Mouse (Mus musculus): ENCODE data around the gene Gm20388.

Gene Gm20388

DNA sequence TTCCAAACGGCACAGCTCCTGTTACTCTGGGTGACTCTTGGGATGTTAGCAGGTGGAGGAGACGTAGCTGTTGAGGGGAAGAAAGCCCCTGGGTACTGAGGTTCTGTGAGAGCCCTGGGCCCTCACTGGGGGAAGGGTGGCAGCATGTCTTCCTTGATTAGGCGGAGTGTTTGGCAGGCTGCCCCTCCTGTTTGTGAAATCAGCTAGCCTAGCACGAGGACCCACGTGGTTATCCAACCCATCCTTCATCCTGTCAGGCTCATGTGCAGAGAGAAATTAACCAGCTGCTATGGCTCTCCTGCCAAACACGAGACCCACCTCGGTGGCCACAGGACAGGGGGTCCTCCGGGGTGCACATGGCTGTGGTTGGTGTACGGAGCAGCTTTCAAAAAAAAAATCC lies 2195.6 kb downstream of the Gm20388 start:
- no peak for DNase-seq (ENCODE audit: low read depth, low spot score)

GRCm38 (mm10) chr8:122110240-122110866 lies 2199.7 kb downstream of the Gm20388 start:
- no peak for DNase-seq (ENCODE audit: low read depth, low spot score)

- DNase-seq (ENCODE audit: low read depth, low spot score): no peak
Measured at GRCm38 (mm10) chr8:122110867-122111253, 2200.2 kb downstream of the Gm20388 start.

- DNase-seq (ENCODE audit: low read depth, low spot score): no peak
Measured at GRCm38 (mm10) chr8:122111745-122112144, 2201.1 kb downstream of the Gm20388 start.

- DNase-seq (ENCODE audit: low read depth, low spot score): no peak
Measured at GRCm38 (mm10) chr8:122112264-122112965, 2201.8 kb downstream of the Gm20388 start.

- DNase-seq (ENCODE audit: low read depth, low spot score): no peak
Measured at GRCm38 (mm10) chr8:122114890-122115289, 2204.2 kb downstream of the Gm20388 start.

- DNase-seq (ENCODE audit: low read depth, low spot score): no peak
Measured at GRCm38 (mm10) chr8:122116716-122117357, 2206.2 kb downstream of the Gm20388 start.

GRCm38 (mm10) chr8:122118097-122118496 lies 2207.5 kb downstream of the Gm20388 start:
- no peak for DNase-seq (ENCODE audit: low read depth, low spot score)

DNA sequence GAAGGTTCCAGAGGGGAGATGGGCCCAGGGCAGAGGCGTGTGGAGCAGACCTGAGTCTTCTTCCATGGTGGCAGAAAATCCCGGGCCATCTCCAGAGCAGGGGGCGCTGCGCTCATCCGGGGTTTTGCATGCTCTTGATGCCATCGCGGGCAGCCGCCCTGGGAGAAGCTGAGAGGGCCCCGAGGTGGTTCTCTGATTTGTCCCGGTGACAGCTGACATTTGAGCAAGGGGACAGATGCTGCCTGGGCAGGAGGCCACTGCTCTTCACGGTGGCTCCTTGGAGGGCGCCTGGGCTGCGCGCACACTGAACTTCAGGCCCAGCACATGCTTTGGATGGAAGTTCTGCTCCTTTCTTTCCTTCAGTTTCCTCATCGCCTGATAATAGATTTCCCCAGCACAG lies 2207.9 kb downstream of the Gm20388 start:
- DNase-seq (ENCODE audit: low read depth, low spot score): no peak

DNA sequence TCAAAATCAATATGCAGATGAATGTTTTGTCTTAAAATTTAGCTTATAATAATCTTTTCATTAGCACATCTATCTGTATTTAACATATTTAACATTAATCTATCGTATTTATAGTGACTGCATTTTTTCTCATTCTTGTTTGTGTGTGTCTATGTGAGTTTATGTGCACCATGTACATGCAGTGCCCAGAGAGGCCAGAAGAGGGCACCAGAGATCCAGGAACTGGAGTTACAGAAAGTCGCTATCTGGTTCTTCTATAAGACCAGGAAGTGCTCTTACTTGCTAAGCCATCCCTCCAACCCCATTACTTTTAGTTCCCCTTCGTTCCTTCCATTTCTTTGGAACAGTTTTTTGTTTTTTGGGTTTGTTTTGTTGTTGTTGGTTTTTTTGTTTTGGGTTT lies 2213.7 kb downstream of the Gm20388 start:
- DNase-seq (ENCODE audit: low read depth, low spot score): no peak

DNA sequence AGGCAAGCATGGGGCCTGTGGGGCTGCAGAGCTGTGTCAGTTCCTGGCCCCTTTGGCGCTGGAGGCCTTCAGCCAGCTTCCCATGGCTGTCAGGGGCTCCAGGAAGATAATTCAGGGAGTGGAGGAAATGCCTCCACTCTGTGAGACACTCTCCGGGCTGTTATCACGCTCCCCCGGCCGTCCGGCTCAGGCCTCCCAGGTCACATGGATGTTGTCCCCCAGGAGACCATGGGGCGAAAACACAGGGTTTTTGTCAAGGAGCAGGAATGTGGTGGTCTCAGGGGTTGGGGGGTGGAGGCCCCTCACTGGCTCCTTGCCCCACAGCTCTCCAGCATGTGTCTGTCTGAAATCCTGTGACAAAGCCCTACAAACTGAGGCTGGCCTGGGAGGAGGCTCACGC lies 2216.0 kb downstream of the Gm20388 start:
- no peak for DNase-seq (ENCODE audit: low read depth, low spot score)

DNA sequence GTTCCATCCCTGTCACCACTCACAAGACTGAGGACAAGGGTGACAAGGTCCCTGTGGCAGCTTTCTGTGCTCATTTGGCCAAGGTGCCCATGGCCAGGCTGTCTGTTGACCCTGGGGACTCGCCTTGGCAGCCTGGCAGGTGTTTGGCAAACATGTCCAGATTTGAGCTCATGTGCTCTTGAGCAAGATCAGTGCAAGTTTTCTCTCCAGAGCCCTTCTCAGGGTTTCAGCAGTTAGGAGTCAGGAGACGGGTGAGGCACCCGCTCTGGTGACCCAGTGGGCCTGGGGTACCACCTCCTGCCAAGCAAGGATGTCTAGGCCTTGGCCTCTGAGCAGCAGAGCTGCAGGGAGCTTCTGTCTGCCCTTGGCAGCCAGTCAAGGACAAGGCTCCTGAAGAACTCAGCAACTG lies 2223.5 kb downstream of the Gm20388 start:
- no peak for DNase-seq (ENCODE audit: low read depth, low spot score)

- no peak for DNase-seq (ENCODE audit: low read depth, low spot score)
Measured at GRCm38 (mm10) chr8:122135494-122135893, 2224.9 kb downstream of the Gm20388 start.

DNA sequence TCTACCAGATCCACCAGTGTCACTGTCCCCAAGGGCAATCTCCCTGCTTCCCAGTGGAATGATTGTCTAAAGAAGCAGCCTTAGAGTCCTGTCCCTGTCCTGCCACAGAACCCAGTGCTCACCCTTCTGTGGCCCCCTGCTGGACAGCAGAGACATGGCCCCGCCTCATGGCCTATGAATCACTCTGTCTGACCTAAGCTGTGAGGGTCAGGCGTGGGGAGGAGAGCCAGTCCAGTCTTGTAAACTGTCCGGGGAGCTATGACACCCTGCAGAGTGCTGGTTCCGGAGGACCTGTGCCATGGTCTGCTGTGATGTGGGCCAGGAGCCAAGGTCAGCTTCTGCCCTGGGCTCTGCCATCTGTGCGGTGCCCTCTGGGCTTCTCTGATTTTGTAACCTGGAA lies 2229.1 kb downstream of the Gm20388 start:
- DNase-seq (ENCODE audit: low read depth, low spot score): no peak

GRCm38 (mm10) chr8:122140411-122140810 lies 2229.8 kb downstream of the Gm20388 start:
- no peak for DNase-seq (ENCODE audit: low read depth, low spot score)

- DNase-seq (ENCODE audit: low read depth, low spot score): no peak
Measured at GRCm38 (mm10) chr8:122142428-122142827, 2231.8 kb downstream of the Gm20388 start.

DNA sequence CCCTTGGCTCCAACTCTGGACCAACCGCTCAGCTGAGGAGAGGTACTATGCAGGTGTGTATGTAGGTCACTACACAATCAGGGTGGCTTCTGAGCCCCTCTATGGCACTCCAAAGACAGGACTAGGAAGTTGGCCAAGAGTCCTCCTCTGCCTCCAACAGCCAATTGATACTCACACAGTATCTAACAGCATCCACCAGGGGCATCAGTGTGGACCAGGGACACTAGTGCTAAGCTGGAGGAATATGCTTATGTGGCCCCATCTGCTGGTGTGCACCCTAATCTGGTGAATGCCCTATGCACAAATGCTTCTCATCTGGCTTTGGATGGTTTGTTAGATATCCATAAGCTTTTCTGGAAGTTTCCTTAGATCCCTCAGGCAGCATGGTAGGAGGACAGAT lies 2232.6 kb downstream of the Gm20388 start:
- no peak for DNase-seq (ENCODE audit: low read depth, low spot score)

DNA sequence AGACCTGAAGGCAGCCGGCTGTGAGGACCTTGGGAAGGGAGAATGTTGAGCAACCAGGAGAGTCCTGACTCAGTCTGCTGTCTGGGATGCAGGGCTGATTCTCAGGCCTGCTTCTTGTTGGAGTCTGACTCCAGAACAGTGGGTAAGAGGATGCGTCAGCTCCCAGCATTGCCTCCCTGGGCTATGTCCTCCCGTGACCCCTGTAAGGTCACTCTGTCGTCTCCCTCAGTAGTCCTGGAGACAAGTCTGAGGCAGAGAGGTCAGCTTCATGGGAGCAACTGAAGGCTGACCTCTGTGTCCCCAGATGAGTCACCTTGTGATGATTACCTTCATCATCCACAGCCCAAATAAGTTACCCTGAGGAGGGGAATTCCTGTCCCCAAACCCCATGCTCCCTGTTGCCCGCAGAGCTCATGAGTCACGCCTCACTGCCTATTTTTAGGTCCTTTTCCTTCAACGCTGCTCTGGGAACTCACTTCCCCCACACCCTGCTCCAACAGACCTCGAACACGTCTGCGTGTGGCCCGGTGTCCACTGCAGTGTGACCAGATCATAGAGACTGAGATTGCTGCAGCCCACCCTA lies 2234.2 kb downstream of the Gm20388 start:
- DNase-seq (ENCODE audit: low read depth, low spot score): no peak

GRCm38 (mm10) chr8:122149045-122149444 lies 2238.4 kb downstream of the Gm20388 start:
- DNase-seq (ENCODE audit: low read depth, low spot score): no peak

DNA sequence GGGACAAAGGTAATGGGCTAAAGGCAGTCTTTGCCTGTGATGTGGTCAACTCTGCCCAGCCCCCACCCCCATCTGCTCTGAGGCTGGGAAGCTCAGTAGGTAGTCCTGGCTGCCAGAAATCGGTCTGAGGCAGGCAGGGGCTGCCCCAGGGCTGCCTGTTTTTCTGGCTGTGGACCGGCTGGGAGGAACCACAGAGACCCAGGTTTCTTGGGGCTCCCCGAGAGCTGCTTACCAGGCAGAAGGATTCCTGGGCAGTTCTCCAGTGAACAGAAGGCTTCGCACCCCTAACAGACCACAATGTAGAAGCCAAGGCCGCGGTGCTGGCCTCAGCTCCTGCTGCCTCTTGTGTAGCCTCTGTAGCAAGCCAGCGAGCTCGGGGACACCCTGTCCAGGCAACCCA lies 2239.0 kb downstream of the Gm20388 start:
- no peak for DNase-seq (ENCODE audit: low read depth, low spot score)

DNA sequence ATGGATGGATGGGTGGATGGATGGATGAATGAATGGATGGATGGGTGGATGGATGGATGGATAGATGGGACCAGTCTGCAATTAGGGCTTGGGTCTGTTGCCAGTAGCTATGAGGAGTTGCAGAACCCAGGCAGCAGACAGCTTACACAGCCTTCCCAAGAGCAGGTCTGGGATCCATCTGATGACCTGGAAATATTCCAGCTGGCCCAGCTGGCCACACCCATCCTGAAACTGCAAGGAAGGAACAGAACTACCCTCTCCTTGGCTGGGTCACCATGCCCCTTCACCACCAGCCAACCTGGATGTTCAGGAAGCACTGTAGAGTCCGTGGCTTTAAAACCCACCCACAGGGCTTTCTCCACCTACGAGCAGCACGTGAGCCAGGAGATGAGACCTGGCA lies 2240.9 kb downstream of the Gm20388 start:
- no peak for DNase-seq (ENCODE audit: low read depth, low spot score)

- DNase-seq (ENCODE audit: low read depth, low spot score): no peak
Measured at GRCm38 (mm10) chr8:122155082-122155643, 2244.5 kb downstream of the Gm20388 start.

Measured in c-Kit-negative CD71-positive TER-119-positive erythroid progenitor cells, embryonic 14.5 days (primary cell).